Mouse (Mus musculus) brain, embryonic 14.5 days (tissue): ENCODE measurements at regions not wholly inside any gene's neighbourhood (a gene's known extent, or its start where the extent isn't known, plus 50 kb on each side); places are given as distances from the start of the nearest gene placed in this dataset.

ENCODE experiments used
- DNase-seq: peaks from one replicate; pipeline ENCODE4 v3.0.0-alpha.2; 2011; ENCODE audit warnings: low read depth
- CTCF ChIP-seq: fragments of 200-500 bp; IDR thresholded peaks from 2 replicates; pipeline ENCODE4 v1.5.1; 2012; ENCODE audit warnings: inconsistent platforms, mild to moderate bottlenecking, moderate library complexity, borderline replicate concordance; ENCODE audit not compliant: insufficient read depth, insufficient read length; ENCODE audit errors: extremely low read depth
- POLR2A ChIP-seq: fragments of 200-500 bp; IDR thresholded peaks from 2 replicates; pipeline ENCODE4 v1.6.1; 2012; ENCODE audit warnings: mild to moderate bottlenecking, inconsistent platforms, borderline replicate concordance; ENCODE audit not compliant: poor library complexity, insufficient read depth, insufficient read length, severe bottlenecking; ENCODE audit errors: extremely low read depth

- TF ChIP-seq CTCF = no peak
- TF ChIP-seq POLR2A = no peak
- DNase-seq = peak; percentile 78
These were observed 76.6 kb upstream of the Egr2 start for GRCm38 (mm10) chr10:67458447-67459272.

- TF ChIP-seq POLR2A (no peak), CTCF (no peak)
- no peak for DNase-seq
These were observed 74.0 kb upstream of the Egr2 start for GRCm38 (mm10) chr10:67461321-67461720.

- TF ChIP-seq POLR2A (no peak), CTCF (no peak)
- DNase-seq = peak; percentile 26
These were observed 73.4 kb upstream of the Egr2 start for GRCm38 (mm10) chr10:67461862-67462261.

- no peak for TF ChIP-seq POLR2A
- no peak for TF ChIP-seq CTCF
- DNase-seq = peak; percentile 74
These were observed 66.6 kb upstream of the Egr2 start for GRCm38 (mm10) chr10:67468724-67469123.

GRCm38 (mm10) chr10:67473016-67473415 lies 62.3 kb upstream of the Egr2 start:
- DNase-seq = no peak
- no peak for TF ChIP-seq CTCF
- TF ChIP-seq POLR2A = no peak

GRCm38 (mm10) chr10:67474336-67474735 lies 60.9 kb upstream of the Egr2 start:
- peak; percentile 30 for DNase-seq
- no peak for TF ChIP-seq POLR2A
- no peak for TF ChIP-seq CTCF

GRCm38 (mm10) chr10:67482268-67482667 lies 53.0 kb upstream of the Egr2 start:
- TF ChIP-seq POLR2A = no peak
- TF ChIP-seq CTCF = no peak
- peak; percentile 87 for DNase-seq

GRCm38 (mm10) chr10:67483371-67483770 lies 51.9 kb upstream of the Egr2 start:
- TF ChIP-seq CTCF (no peak), POLR2A (no peak)
- DNase-seq = no peak

- DNase-seq = no peak
- no peak for TF ChIP-seq CTCF
- no peak for TF ChIP-seq POLR2A
These were observed 51.1 kb upstream of the Egr2 start for GRCm38 (mm10) chr10:67484091-67484745.
